Mouse (Mus musculus): ENCODE data around the gene Gm21885.
A peak's percentile ranks its signal among the peaks of the same experiment; 100 is the strongest.

Gene Gm21885

GRCm38 (mm10) chr11:94268761-94269160, 12.9 kb upstream of the Gm21885 start:
- no peak for DNase-seq (ENCODE audit: low spot score in 2 of 2)

- DNase-seq (ENCODE audit: low spot score in 2 of 2), result no peak
Measured at GRCm38 (mm10) chr11:94269906-94270305, 11.8 kb upstream of the Gm21885 start.

- DNase-seq (ENCODE audit: low spot score in 2 of 2), result no peak
Measured at GRCm38 (mm10) chr11:94271015-94271414, 10.7 kb upstream of the Gm21885 start.

GRCm38 (mm10) chr11:94272960-94273927, 8.4 kb upstream of the Gm21885 start:
- DNase-seq (ENCODE audit: low spot score in 2 of 2), result no peak

GRCm38 (mm10) chr11:94274206-94274867, 7.3 kb upstream of the Gm21885 start:
- DNase-seq (ENCODE audit: low spot score in 2 of 2), result no peak

GRCm38 (mm10) chr11:94275226-94275625, 6.4 kb upstream of the Gm21885 start:
- DNase-seq (ENCODE audit: low spot score in 2 of 2), result no peak

GRCm38 (mm10) chr11:94275686-94276085, 6.0 kb upstream of the Gm21885 start:
- DNase-seq (ENCODE audit: low spot score in 2 of 2), result no peak

- DNase-seq (ENCODE audit: low spot score in 2 of 2), result peak; percentile 65 to 75
Measured at GRCm38 (mm10) chr11:94276869-94277337, 4.8 kb upstream of the Gm21885 start.

- DNase-seq (ENCODE audit: low spot score in 2 of 2), result no peak
Measured at GRCm38 (mm10) chr11:94282291-94282690, 618 bp downstream of the Gm21885 start.

GRCm38 (mm10) chr11:94283536-94284099, 1.9 kb downstream of the Gm21885 start:
- DNase-seq (ENCODE audit: low spot score in 2 of 2), result no peak

GRCm38 (mm10) chr11:94285886-94286574, 4.4 kb downstream of the Gm21885 start:
- no peak for DNase-seq (ENCODE audit: low spot score in 2 of 2)

GRCm38 (mm10) chr11:94287105-94287504, 5.4 kb downstream of the Gm21885 start:
- no peak for DNase-seq (ENCODE audit: low spot score in 2 of 2)

GRCm38 (mm10) chr11:94290062-94290740, 8.5 kb downstream of the Gm21885 start:
- DNase-seq (ENCODE audit: low spot score in 2 of 2), result peak; percentile 37 to 60

GRCm38 (mm10) chr11:94294996-94295845, 13.5 kb downstream of the Gm21885 start:
- DNase-seq (ENCODE audit: low spot score in 2 of 2), result no peak

- no peak for DNase-seq (ENCODE audit: low spot score in 2 of 2)
Measured at GRCm38 (mm10) chr11:94312733-94313132, 31.1 kb downstream of the Gm21885 start.

- no peak for DNase-seq (ENCODE audit: low spot score in 2 of 2)
Measured at GRCm38 (mm10) chr11:94314098-94314652, 32.5 kb downstream of the Gm21885 start.

GRCm38 (mm10) chr11:94315308-94315707, 33.6 kb downstream of the Gm21885 start:
- DNase-seq (ENCODE audit: low spot score in 2 of 2), result no peak

GRCm38 (mm10) chr11:94316528-94316927, 34.9 kb downstream of the Gm21885 start:
- no peak for DNase-seq (ENCODE audit: low spot score in 2 of 2)

GRCm38 (mm10) chr11:94317014-94317413, 35.3 kb downstream of the Gm21885 start:
- DNase-seq (ENCODE audit: low spot score in 2 of 2), result no peak

- no peak for DNase-seq (ENCODE audit: low spot score in 2 of 2)
Measured at GRCm38 (mm10) chr11:94317515-94317914, 35.8 kb downstream of the Gm21885 start.
